Mouse (Mus musculus) intestine, postnatal 0 days (tissue): ENCODE data around the gene Kctd20. TPM values are rescaled to one million over a fixed set of nuclear protein-coding genes. Genes with fewer than 3 reads are reported as not detected.

Experiments
- ATAC-seq: fragments of 200-750 bp; cut with Nextera tagmentation; 2 replicates; pipeline ENCODE4 v1.8.0; 2017; ENCODE audit warnings: mild to moderate bottlenecking, moderate TSS enrichment, moderate library complexity
- H3K27ac ChIP-seq: fragments of 300-500 bp; sonication (generic); 2 replicates; pipeline ENCODE4 v1.5.1; 2014; ENCODE audit warnings: mild to moderate bottlenecking, low read depth, low read length, moderate library complexity
- H3K27me3 ChIP-seq: fragments of 300-500 bp; sonication (generic); replicated peaks from 2 replicates; pipeline ENCODE4 v1.6.1; 2014; ENCODE audit warnings: low read length, mixed read lengths; ENCODE audit not compliant: control insufficient read depth, insufficient read depth
- H3K36me3 ChIP-seq: fragments of 300-500 bp; sonication (generic); 2 replicates; pipeline ENCODE4 v1.6.1; 2014; ENCODE audit warnings: mild to moderate bottlenecking, moderate library complexity; ENCODE audit not compliant: control insufficient read depth, insufficient read depth
- H3K4me1 ChIP-seq: fragments of 300-500 bp; sonication (generic); replicated peaks from 2 replicates; pipeline ENCODE4 v1.6.1; 2014; ENCODE audit warnings: antibody characterized with exemption, low read length, mixed read lengths; ENCODE audit not compliant: control insufficient read depth, insufficient read depth
- H3K4me2 ChIP-seq: fragments of 300-500 bp; sonication (generic); replicated peaks from 2 replicates; pipeline ENCODE4 v1.6.1; 2014; ENCODE audit warnings: low read depth, mild to moderate bottlenecking, moderate library complexity
- H3K4me3 ChIP-seq: fragments of 300-500 bp; sonication (generic); 2 replicates; pipeline ENCODE4 v1.5.1; 2014; ENCODE audit warnings: low read depth, low read length
- H3K9ac ChIP-seq: fragments of 300-500 bp; sonication (generic); 2 replicates; pipeline ENCODE4 v1.6.1; 2014; ENCODE audit warnings: mild to moderate bottlenecking, low read depth, low read length
- H3K9me3 ChIP-seq: fragments of 300-500 bp; sonication (generic); 2 replicates; pipeline ENCODE4 v1.6.1; 2016; ENCODE audit warnings: mixed run types; ENCODE audit not compliant: control insufficient read depth
- CTCF ChIP-seq: sonication (generic); IDR thresholded peaks from 2 replicates; pipeline ENCODE4 v1.5.1; 2016; ENCODE audit warnings: low read depth, mild to moderate bottlenecking, control low read depth, antibody characterized with exemption, moderate library complexity
- WGBS: fragments of 180-500 bp; shearing (Covaris S2); extraction: QIAGEN DNeasy Blood & Tissue Kit; methylation state at CpG from one replicate; pipeline ENCODE4 v1.1.7; 2014; 5-methylcytosine and 5-hydroxymethylcytosine counted together
- polyA plus RNA-seq: library from polyadenylated mRNA; unstranded; fragments of >200 nt; fragmentation: Nextera tagmentation; extraction: Ambion mirVana; gene quantifications from 2 replicates; pipeline ENCODE4 v1.2.1, GENCODE M21; 2015

The Kctd20 gene
- polyA plus RNA-seq, 1 experiment from 2014 or later = 25.6 TPM

GRCm38 (mm10) chr17:29018292-29018984, 66.7 kb downstream of the Kctd20 start:
- no peak overlapping the region for H3K27ac ChIP-seq
- H3K4me1 ChIP-seq = no peaks in the 10 kb centered on the region
- no peak for ATAC-seq
- no peak overlapping the region for H3K4me3 ChIP-seq
- H3K27me3 ChIP-seq = no peaks in the 10 kb centered on the region
- no peak overlapping the region for H3K9ac ChIP-seq
- WGBS = 61% methylated on average over 11 of the region's 11 CpGs
- peak; percentile 67 for TF ChIP-seq CTCF
- no peak overlapping the region for H3K4me2 ChIP-seq
- H3K36me3 ChIP-seq = no peaks in the 10 kb centered on the region
- no peaks in the 10 kb centered on the region for H3K9me3 ChIP-seq

Other genes with a start within 250 kb of the Kctd20 start
- 1.2 and 1.5 TPM in 2 replicates for gene AC170998.1, start 225.9 kb upstream of the Kctd20 start, polyA plus RNA-seq
- gene Mapk13, start 182.7 kb upstream of the Kctd20 start, polyA plus RNA-seq = 204 and 222 TPM in 2 replicates
- gene Brpf3, start 150.9 kb upstream of the Kctd20 start, polyA plus RNA-seq = 42.9 and 44.4 TPM in 2 replicates
- 0.12 and 0.20 TPM in 2 replicates for gene Pnpla1, start 93.5 kb upstream of the Kctd20 start, polyA plus RNA-seq
- 2.9 and 3.5 TPM in 2 replicates for gene 4930539E08Rik, start 36.6 kb upstream of the Kctd20 start, polyA plus RNA-seq
- not detected in 2 replicates for gene Pxt1, start 8.1 kb upstream of the Kctd20 start, polyA plus RNA-seq
- gene Stk38, start 56.0 kb downstream of the Kctd20 start, polyA plus RNA-seq = 51.5 and 59.5 TPM in 2 replicates
- 257 TPM in 2 replicates for gene Srsf3, start 80.7 kb downstream of the Kctd20 start, polyA plus RNA-seq
- gene Cdkn1a, start 139.0 kb downstream of the Kctd20 start, polyA plus RNA-seq = 74.9 and 88.3 TPM in 2 replicates
- 0.20 TPM in 2 replicates for gene Rab44, start 162.2 kb downstream of the Kctd20 start, polyA plus RNA-seq